Mouse (Mus musculus): Measurements from ENCODE around the gene Tns4. TPM values are rescaled to one million over a fixed set of nuclear protein-coding genes. Genes with fewer than 3 reads are reported as not detected.

Gene Tns4
- total and polyA plus RNA-seq, 2 experiments from 2014 or later = 0.05 to 0.69 TPM

- Histone ChIP-seq H3K4me2 (ENCODE audit: low read depth, low read length) (no peak overlapping the region), H3K4me3 (ENCODE audit: low read depth, low read length) (no peak overlapping the region), H3K36me3 (replicated peaks; ENCODE audit: control insufficient read depth, insufficient read depth, low read length) (no peaks in the 10 kb centered on the region), H3K27me3 (ENCODE audit: control insufficient read depth, insufficient read depth, low read length) (no peaks in the 10 kb centered on the region), H3K9ac (replicated peaks; ENCODE audit: low read depth, low read length) (no peak overlapping the region), H3K27ac (ENCODE audit: low read depth) (no peak overlapping the region), H3K9me3 (replicated peaks; ENCODE audit: control insufficient read depth, low read length) (no peaks in the 10 kb centered on the region), H3K4me1 (ENCODE audit: control insufficient read depth, insufficient read depth) (no peaks in the 10 kb centered on the region)
- 81% methylated on average over 5 of the region's 5 CpGs for WGBS
- DNase-seq (ENCODE audit: low spot score) (no peak), ATAC-seq (ENCODE audit: insufficient read depth, low read depth) (no peak)
- TF ChIP-seq EP300 (IDR thresholded peaks at IDR 0.05; ENCODE audit: low read depth) (no peak), CTCF (IDR thresholded peaks at IDR 0.05; ENCODE audit: low read depth) (no peak)
Observed at GRCm38 (mm10) chr11:99100215-99100614, 11.1 kb upstream of the Tns4 start.

- ATAC-seq (ENCODE audit: insufficient read depth, low read depth) (0 out of 2 replicates have a peak, but pooled peaks have one; percentile 36), DNase-seq (ENCODE audit: low spot score) (peak; percentile 24)
- H3K27me3 ChIP-seq (ENCODE audit: control insufficient read depth, insufficient read depth, low read length) = no peaks in the 10 kb centered on the region
- no peak overlapping the region for H3K4me3 ChIP-seq (ENCODE audit: low read depth, low read length)
- H3K36me3 ChIP-seq (replicated peaks; ENCODE audit: control insufficient read depth, insufficient read depth, low read length) = no peaks in the 10 kb centered on the region
- WGBS = 51% methylated on average over 7 of the region's 7 CpGs
- H3K4me1 ChIP-seq (ENCODE audit: control insufficient read depth, insufficient read depth) = no peaks in the 10 kb centered on the region
- TF ChIP-seq EP300 (IDR thresholded peaks at IDR 0.05; ENCODE audit: low read depth) = no peak
- TF ChIP-seq CTCF (IDR thresholded peaks at IDR 0.05; ENCODE audit: low read depth) = no peak
- H3K9me3 ChIP-seq (replicated peaks; ENCODE audit: control insufficient read depth, low read length) = no peaks in the 10 kb centered on the region
- no peak overlapping the region for H3K9ac ChIP-seq (replicated peaks; ENCODE audit: low read depth, low read length)
- H3K4me2 ChIP-seq (ENCODE audit: low read depth, low read length) = no peak overlapping the region
- H3K27ac ChIP-seq (ENCODE audit: low read depth) = no peak overlapping the region
Observed at GRCm38 (mm10) chr11:99099516-99099915, 10.4 kb upstream of the Tns4 start.

GRCm38 (mm10) chr11:99098924-99099323 lies 9.8 kb upstream of the Tns4 start:
- DNase-seq (ENCODE audit: low spot score) (no peak), ATAC-seq (ENCODE audit: insufficient read depth, low read depth) (no peak)
- Histone ChIP-seq H3K27me3 (ENCODE audit: control insufficient read depth, insufficient read depth, low read length) (no peaks in the 10 kb centered on the region), H3K4me2 (ENCODE audit: low read depth, low read length) (no peak overlapping the region), H3K36me3 (replicated peaks; ENCODE audit: control insufficient read depth, insufficient read depth, low read length) (no peaks in the 10 kb centered on the region), H3K27ac (ENCODE audit: low read depth) (no peak overlapping the region), H3K9ac (replicated peaks; ENCODE audit: low read depth, low read length) (no peak overlapping the region), H3K9me3 (replicated peaks; ENCODE audit: control insufficient read depth, low read length) (no peaks in the 10 kb centered on the region), H3K4me3 (ENCODE audit: low read depth, low read length) (no peak overlapping the region), H3K4me1 (ENCODE audit: control insufficient read depth, insufficient read depth) (no peaks in the 10 kb centered on the region)
- WGBS = 83% methylated on average over 9 of the region's 9 CpGs
- TF ChIP-seq EP300 (IDR thresholded peaks at IDR 0.05; ENCODE audit: low read depth) (no peak), CTCF (IDR thresholded peaks at IDR 0.05; ENCODE audit: low read depth) (no peak)

DNA sequence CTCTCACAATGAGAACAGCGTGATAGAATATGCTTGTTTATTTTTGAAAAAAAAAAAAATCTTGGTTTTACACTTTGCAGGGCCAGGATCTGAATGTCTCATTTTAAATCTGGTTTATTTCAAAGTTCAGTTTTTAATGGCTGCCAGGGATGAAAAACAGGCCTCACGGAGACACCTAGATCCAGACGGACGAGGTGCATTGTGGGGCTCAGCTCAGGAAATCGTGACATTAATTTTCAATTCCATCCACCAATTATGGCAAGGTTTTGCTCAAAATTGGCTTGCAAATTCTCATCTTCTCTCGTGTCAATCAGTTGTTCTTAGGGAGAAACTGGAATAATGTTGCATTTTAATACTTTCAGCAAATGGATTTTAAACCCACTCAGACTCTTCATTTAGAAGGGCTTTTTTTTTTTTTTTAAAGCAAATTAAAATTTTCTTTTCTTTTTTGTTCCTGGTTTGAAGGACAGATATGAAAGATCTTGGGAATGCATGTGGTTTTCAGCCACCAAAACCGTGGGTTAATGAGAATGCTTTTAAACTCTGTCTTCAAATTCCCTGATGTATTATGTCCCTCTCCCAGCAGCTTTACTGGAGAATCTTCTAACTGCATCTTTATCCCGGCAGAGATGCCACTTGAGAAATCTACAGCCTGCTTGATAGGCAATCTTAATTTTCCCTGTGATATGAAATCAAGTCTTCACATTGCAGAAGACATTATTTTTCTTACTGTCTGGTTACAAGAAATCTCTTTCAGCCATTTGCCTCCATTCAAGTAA lies 8.1 kb upstream of the Tns4 start:
- H3K9ac ChIP-seq (replicated peaks; ENCODE audit: low read depth, low read length) = no peak overlapping the region
- DNase-seq (ENCODE audit: low spot score) (no peak), ATAC-seq (ENCODE audit: insufficient read depth, low read depth) (no peak)
- no peak overlapping the region for H3K4me2 ChIP-seq (ENCODE audit: low read depth, low read length)
- H3K27ac ChIP-seq (ENCODE audit: low read depth) = no peak overlapping the region
- WGBS = 83% methylated on average over 8 of the region's 8 CpGs
- no peaks in the 10 kb centered on the region for H3K27me3 ChIP-seq (ENCODE audit: control insufficient read depth, insufficient read depth, low read length)
- H3K9me3 ChIP-seq (replicated peaks; ENCODE audit: control insufficient read depth, low read length) = no peaks in the 10 kb centered on the region
- H3K4me3 ChIP-seq (ENCODE audit: low read depth, low read length) = no peak overlapping the region
- no peak for TF ChIP-seq CTCF (IDR thresholded peaks at IDR 0.05; ENCODE audit: low read depth)
- no peak for TF ChIP-seq EP300 (IDR thresholded peaks at IDR 0.05; ENCODE audit: low read depth)
- no peaks in the 10 kb centered on the region for H3K4me1 ChIP-seq (ENCODE audit: control insufficient read depth, insufficient read depth)
- H3K36me3 ChIP-seq (replicated peaks; ENCODE audit: control insufficient read depth, insufficient read depth, low read length) = no peaks in the 10 kb centered on the region

DNA sequence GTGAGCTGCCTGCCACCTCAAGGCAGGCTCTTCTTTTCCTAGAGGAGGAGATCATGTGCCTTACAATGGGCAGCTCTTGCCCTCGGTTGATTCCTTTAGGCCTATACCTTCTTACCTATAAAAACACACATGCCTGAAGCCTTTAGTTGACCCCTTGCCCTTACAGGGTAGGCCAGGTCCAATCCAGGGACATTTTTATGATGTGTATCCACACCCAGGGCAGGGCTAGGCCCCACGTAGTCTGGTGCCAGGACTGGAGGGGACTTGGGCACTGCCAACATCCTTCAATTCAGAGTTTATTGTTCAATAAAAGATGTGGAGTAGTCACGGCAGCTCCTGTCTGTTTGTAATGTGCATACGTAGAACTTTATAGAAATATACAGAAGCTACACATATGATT lies 7.3 kb upstream of the Tns4 start:
- Histone ChIP-seq H3K4me2 (ENCODE audit: low read depth, low read length) (no peak overlapping the region), H3K36me3 (replicated peaks; ENCODE audit: control insufficient read depth, insufficient read depth, low read length) (no peaks in the 10 kb centered on the region), H3K4me1 (ENCODE audit: control insufficient read depth, insufficient read depth) (no peaks in the 10 kb centered on the region), H3K9me3 (replicated peaks; ENCODE audit: control insufficient read depth, low read length) (no peaks in the 10 kb centered on the region), H3K27me3 (ENCODE audit: control insufficient read depth, insufficient read depth, low read length) (no peaks in the 10 kb centered on the region), H3K9ac (replicated peaks; ENCODE audit: low read depth, low read length) (no peak overlapping the region), H3K4me3 (ENCODE audit: low read depth, low read length) (no peak overlapping the region), H3K27ac (ENCODE audit: low read depth) (no peak overlapping the region)
- no peak for ATAC-seq (ENCODE audit: insufficient read depth, low read depth)
- WGBS = 88% methylated on average over 4 of the region's 4 CpGs
- TF ChIP-seq EP300 (IDR thresholded peaks at IDR 0.05; ENCODE audit: low read depth) (no peak), CTCF (IDR thresholded peaks at IDR 0.05; ENCODE audit: low read depth) (no peak)
- no peak for DNase-seq (ENCODE audit: low spot score)

- Histone ChIP-seq H3K36me3 (replicated peaks; ENCODE audit: control insufficient read depth, insufficient read depth, low read length) (no peaks in the 10 kb centered on the region), H3K27me3 (ENCODE audit: control insufficient read depth, insufficient read depth, low read length) (no peaks in the 10 kb centered on the region), H3K9ac (replicated peaks; ENCODE audit: low read depth, low read length) (no peak overlapping the region), H3K27ac (ENCODE audit: low read depth) (no peak overlapping the region), H3K4me2 (ENCODE audit: low read depth, low read length) (no peak overlapping the region), H3K9me3 (replicated peaks; ENCODE audit: control insufficient read depth, low read length) (no peaks in the 10 kb centered on the region), H3K4me1 (ENCODE audit: control insufficient read depth, insufficient read depth) (no peaks in the 10 kb centered on the region), H3K4me3 (ENCODE audit: low read depth, low read length) (no peak overlapping the region)
- TF ChIP-seq EP300 (IDR thresholded peaks at IDR 0.05; ENCODE audit: low read depth) (no peak), CTCF (IDR thresholded peaks at IDR 0.05; ENCODE audit: low read depth) (no peak)
- no peak for ATAC-seq (ENCODE audit: insufficient read depth, low read depth)
- DNase-seq (ENCODE audit: low spot score) = no peak
- WGBS = 81% methylated on average over 4 of the region's 4 CpGs
Observed at GRCm38 (mm10) chr11:99095759-99096158, 6.7 kb upstream of the Tns4 start.
